Mouse (Mus musculus) hindbrain, embryonic 12.5 days (tissue): Measurements from ENCODE around the gene Tas2r135. TPM values are rescaled to one million over a fixed set of nuclear protein-coding genes. Genes with fewer than 3 reads are reported as not detected.
A peak's percentile ranks its signal among the peaks of the same experiment; 100 is the strongest.

Experiments
- ATAC-seq: fragments of 200-750 bp; cut with Nextera tagmentation; 2 replicates; pipeline ENCODE4 v1.8.0; 2017; ENCODE audit warnings: moderate TSS enrichment; ENCODE audit not compliant: low FRiP score
- H3K27ac ChIP-seq: fragments of 300-500 bp; sonication (generic); 2 replicates; pipeline ENCODE4 v1.5.1; 2016; ENCODE audit warnings: mild to moderate bottlenecking
- H3K27me3 ChIP-seq: fragments of 300-500 bp; sonication (generic); 2 replicates; pipeline ENCODE4 v1.6.1; 2016; ENCODE audit warnings: mild to moderate bottlenecking
- H3K36me3 ChIP-seq: fragments of 300-500 bp; sonication (generic); 2 replicates; pipeline ENCODE4 v1.6.1; 2016; ENCODE audit warnings: mild to moderate bottlenecking
- H3K4me1 ChIP-seq: fragments of 300-500 bp; sonication (generic); 2 replicates; pipeline ENCODE4 v1.6.1; 2016
- H3K4me2 ChIP-seq: fragments of 300-500 bp; sonication (generic); replicated peaks from 2 replicates; pipeline ENCODE4 v1.6.1; 2016; ENCODE audit warnings: mild to moderate bottlenecking
- H3K4me3 ChIP-seq: fragments of 300-500 bp; sonication (generic); 2 replicates; pipeline ENCODE4 v1.5.1; 2016; ENCODE audit warnings: mild to moderate bottlenecking
- H3K9ac ChIP-seq: fragments of 300-500 bp; sonication (generic); 2 replicates; pipeline ENCODE4 v1.6.1; 2016; ENCODE audit warnings: mild to moderate bottlenecking, moderate library complexity
- H3K9me3 ChIP-seq: fragments of 300-500 bp; sonication (generic); replicated peaks from 2 replicates; pipeline ENCODE4 v1.6.1; 2016; ENCODE audit warnings: mild to moderate bottlenecking
- WGBS: fragments of 180-500 bp; shearing (Covaris S2); methylation state at CpG from one replicate; pipeline ENCODE4 v1.1.7; 2016; 5-methylcytosine and 5-hydroxymethylcytosine counted together
- polyA plus RNA-seq: library from polyadenylated mRNA; unstranded; fragments of >200 nt; fragmentation: Nextera tagmentation; extraction: Ambion mirVana; gene quantifications from 2 replicates; pipeline ENCODE4 v1.2.1, GENCODE M21; 2016

The Tas2r135 gene
- polyA plus RNA-seq, 1 experiment from 2014 or later = not detected

GRCm38 (mm10) chr6:42364607-42365006 lies 40.6 kb upstream of the Tas2r135 start:
- WGBS = 88% methylated on average over 15 of the region's 15 CpGs
- ATAC-seq = no peak
- Histone ChIP-seq H3K9ac (no peak overlapping the region), H3K4me3 (no peak overlapping the region), H3K9me3 (no peaks in the 10 kb centered on the region), H3K4me2 (no peak overlapping the region), H3K36me3 (peaks cover 9% of the 10 kb centered on the region; the same call in 1 of the 2 replicates), H3K27me3 (no peaks in the 10 kb centered on the region), H3K4me1 (no peaks in the 10 kb centered on the region), H3K27ac (no peak overlapping the region)

- ATAC-seq = no peak
- no peaks in the 10 kb centered on the region for H3K4me1 ChIP-seq
- H3K27ac ChIP-seq = no peak overlapping the region
- H3K27me3 ChIP-seq = no peaks in the 10 kb centered on the region
- no peak overlapping the region for H3K9ac ChIP-seq
- H3K4me2 ChIP-seq = no peak overlapping the region
- 0 out of 2 replicates have a peak, but pooled peaks cover 6% of the 10 kb centered on the region for H3K36me3 ChIP-seq
- WGBS = 89% methylated on average over 6 of the region's 6 CpGs
- H3K4me3 ChIP-seq = no peak overlapping the region
- H3K9me3 ChIP-seq = no peaks in the 10 kb centered on the region
Measured at GRCm38 (mm10) chr6:42365215-42365614, 40.0 kb upstream of the Tas2r135 start.

DNA sequence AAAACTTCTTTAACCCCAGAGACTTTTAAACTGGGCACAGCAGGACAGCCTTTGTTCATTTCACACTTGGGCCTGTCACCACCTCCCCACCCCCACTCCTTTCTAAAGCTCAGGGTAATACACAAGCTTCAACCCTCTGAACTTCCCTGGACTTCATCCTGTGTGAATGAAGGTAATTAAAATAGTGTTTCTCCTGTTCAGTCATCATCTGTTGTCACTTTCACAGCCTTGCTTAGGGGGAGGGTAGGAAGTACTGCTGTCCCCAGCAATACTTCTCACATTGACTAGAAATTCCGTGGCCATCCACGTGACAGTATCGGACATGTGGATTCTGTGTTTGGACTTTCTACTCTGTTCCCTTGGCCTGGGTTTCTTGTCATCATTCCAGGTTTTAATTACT lies 35.4 kb upstream of the Tas2r135 start:
- 5% methylated on average over 3 of the region's 3 CpGs for WGBS
- Histone ChIP-seq H3K9ac (no peak overlapping the region), H3K4me2 (no peak overlapping the region), H3K4me3 (no peak overlapping the region), H3K4me1 (peaks cover 11% of the 10 kb centered on the region), H3K27me3 (peaks cover 18% of the 10 kb centered on the region), H3K9me3 (no peaks in the 10 kb centered on the region), H3K36me3 (no peaks in the 10 kb centered on the region), H3K27ac (no peak overlapping the region)
- ATAC-seq = no peak

DNA sequence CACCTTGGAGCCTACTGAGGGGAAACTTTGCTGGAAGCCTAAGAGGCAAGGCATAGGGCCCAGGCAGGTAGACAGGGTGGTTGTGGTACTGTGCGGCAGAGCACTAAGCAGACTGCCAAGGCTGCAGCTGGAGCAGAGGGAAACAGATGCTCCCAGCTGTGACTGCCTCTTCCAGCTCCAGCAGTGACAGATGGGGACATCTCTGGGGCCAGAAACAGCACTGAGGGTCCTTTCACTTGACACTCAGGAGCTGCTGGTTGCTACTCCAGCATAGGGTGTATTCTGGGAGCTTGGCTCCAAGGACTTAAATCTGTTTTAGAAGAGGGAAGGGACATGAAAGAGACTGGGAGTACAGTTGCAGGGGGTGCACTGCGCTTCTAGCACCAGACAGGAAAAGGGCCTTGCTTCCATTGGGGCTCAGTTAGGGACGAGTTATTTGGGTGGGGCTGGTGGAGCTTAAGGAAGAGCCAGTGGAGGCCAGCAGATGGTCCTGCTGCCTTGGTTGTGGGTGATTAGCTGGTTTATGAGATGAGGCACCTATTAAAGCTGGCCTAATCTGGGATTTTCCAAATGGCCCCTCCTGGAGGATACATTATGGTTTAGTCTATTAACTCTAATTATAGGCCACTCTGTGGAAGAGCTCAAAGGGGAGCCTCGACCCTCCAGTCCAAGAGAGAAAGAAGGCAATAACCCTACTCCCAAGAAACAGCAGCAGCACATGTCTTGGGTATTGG lies 34.4 kb upstream of the Tas2r135 start:
- no peak overlapping the region for H3K27ac ChIP-seq
- no peak for ATAC-seq
- 48% methylated on average over 4 of the region's 4 CpGs for WGBS

DNA sequence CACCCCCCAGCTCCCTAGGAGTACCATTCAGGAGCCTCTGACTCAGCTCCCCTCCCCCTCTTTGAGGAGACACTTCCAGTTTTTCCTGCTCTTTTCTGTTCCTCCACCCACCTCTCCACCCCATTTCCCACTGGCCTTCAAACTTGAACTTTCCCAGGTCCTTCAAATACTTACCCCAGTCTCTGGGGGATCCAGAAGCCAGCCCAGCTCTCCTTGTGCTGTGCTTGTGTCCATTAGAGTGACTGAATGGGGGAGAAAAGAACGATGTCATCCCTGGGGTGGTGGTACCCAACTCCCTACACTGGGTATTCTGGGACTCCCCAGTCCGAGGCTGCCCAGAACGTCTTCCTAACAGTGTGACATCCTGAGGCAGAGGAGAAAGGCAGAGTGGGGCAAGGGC lies 33.2 kb upstream of the Tas2r135 start:
- no peaks in the 10 kb centered on the region for H3K9me3 ChIP-seq
- peak; percentile 32 for ATAC-seq

More for the DNA sequence above, 34.4 kb upstream of the Tas2r135 start:
- Histone ChIP-seq H3K9me3 (no peaks in the 10 kb centered on the region), H3K36me3 (no peaks in the 10 kb centered on the region), H3K4me2 (no peak overlapping the region), H3K9ac (no peak overlapping the region), H3K4me3 (no peak overlapping the region), H3K4me1 (peaks cover 11% of the 10 kb centered on the region), H3K27me3 (peaks cover 18% of the 10 kb centered on the region)

GRCm38 (mm10) chr6:42372421-42372815 lies 32.8 kb upstream of the Tas2r135 start:
- H3K36me3 ChIP-seq = no peaks in the 10 kb centered on the region
- peaks cover 18% of the 10 kb centered on the region for H3K27me3 ChIP-seq
- WGBS = 15% methylated on average over 9 of the region's 9 CpGs
- no peak overlapping the region for H3K27ac ChIP-seq
- peak overlapping the region; percentile 51; the same call in 1 of the 2 replicates for H3K4me3 ChIP-seq
- peak overlapping the region; percentile 97 for H3K4me2 ChIP-seq
- H3K4me1 ChIP-seq = peaks cover 11% of the 10 kb centered on the region
- no peaks in the 10 kb centered on the region for H3K9me3 ChIP-seq
- no peak overlapping the region for H3K9ac ChIP-seq
- peak; percentile 41 for ATAC-seq

More for the DNA sequence above, 33.2 kb upstream of the Tas2r135 start:
- WGBS = 10% methylated on average over 3 of the region's 3 CpGs
- Histone ChIP-seq H3K9ac (no peak overlapping the region), H3K4me2 (peak overlapping the region; percentile 97), H3K4me3 (no peak overlapping the region), H3K27me3 (peaks cover 18% of the 10 kb centered on the region), H3K27ac (no peak overlapping the region), H3K36me3 (no peaks in the 10 kb centered on the region), H3K4me1 (peaks cover 11% of the 10 kb centered on the region)

DNA sequence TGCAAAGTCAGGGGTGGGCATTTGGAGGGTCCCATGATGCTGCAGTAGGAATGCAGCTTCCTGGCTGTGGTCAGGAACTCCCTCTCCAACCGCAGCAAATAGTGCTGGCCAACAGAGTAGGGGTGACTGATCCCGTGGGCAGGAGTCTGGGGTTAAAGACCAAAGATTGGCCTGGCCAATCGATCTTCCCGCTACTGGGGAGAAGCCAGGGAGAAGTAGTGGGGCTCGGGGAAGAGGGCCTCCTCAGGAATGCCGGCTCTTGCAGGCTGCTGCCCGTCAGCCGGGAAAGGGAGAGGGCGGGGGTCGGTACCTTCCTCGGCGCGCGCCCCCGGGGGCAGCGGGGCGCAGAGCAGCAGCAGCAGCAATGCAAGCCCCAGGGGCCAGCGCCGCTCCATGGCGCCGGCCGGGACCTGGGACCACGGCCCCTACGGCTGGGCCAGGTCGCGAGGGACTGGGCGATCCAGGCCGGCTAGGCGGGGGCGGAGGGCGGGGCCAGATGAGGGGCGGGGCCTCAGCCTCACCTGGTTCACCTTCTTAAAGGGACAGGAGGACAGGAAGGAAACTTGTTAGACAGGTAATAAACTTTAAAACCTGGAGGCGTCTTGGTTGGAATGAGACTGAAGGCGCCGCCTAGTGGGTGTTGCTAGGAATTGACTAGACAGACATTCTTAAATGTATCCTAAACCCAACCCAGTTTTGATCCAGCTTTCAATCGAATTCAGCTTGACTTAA lies 32.3 kb upstream of the Tas2r135 start, which contains the start of gene Epha1:
Epha1 (minus strand) TSS at position 453 of the 732 bp plus-strand sequence.
- WGBS = under 1% methylated on average over 32 of the region's 36 CpGs
- no peak within 1 kb of the TSS for H3K27ac ChIP-seq
- peak within 1 kb of the TSS; percentile 51 for H3K4me3 ChIP-seq
- peaks cover 11% of the 10 kb centered on the region for H3K4me1 ChIP-seq
- H3K9ac ChIP-seq = peak within 1 kb of the TSS; percentile 53; the same call in 1 of the 2 replicates
- peak; percentile 74 for ATAC-seq
- H3K4me2 ChIP-seq = peak within 1 kb of the TSS; percentile 97
- H3K36me3 ChIP-seq = no peaks in the 10 kb centered on the region
- H3K27me3 ChIP-seq = peaks cover 18% of the 10 kb centered on the region
- no peaks in the 10 kb centered on the region for H3K9me3 ChIP-seq

- Histone ChIP-seq H3K4me1 (peaks cover 11% of the 10 kb centered on the region), H3K9me3 (no peaks in the 10 kb centered on the region), H3K4me2 (peak overlapping the region; percentile 97), H3K27ac (no peak overlapping the region), H3K27me3 (peaks cover 18% of the 10 kb centered on the region), H3K36me3 (no peaks in the 10 kb centered on the region), H3K4me3 (peak overlapping the region; percentile 51), H3K9ac (no peak overlapping the region)
- ATAC-seq = peak; percentile 4; the same call in 1 of the 2 replicates
- WGBS = 49% methylated on average over 6 of the region's 7 CpGs
Measured at GRCm38 (mm10) chr6:42373669-42374430, 31.4 kb upstream of the Tas2r135 start.

DNA sequence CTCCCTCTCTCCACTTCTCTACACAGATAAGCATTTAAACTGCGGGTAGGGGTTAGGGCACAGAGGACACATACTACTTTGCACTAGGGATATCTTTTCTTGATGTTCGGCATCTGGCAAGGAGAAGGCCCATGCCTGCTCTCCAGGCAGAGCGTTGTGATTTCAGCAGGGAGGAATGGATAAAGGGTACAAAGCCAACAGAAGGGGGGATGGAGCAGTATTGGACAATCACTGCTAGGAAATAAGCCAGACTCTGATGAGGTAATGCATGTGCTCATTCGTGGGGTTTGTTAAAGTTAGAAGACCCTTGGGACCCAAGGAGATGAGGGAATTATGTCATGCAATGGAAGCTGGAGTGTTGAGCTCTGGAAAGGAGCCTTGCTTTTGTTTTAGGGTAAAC lies 30.5 kb upstream of the Tas2r135 start:
- no peaks in the 10 kb centered on the region for H3K36me3 ChIP-seq
- no peak overlapping the region for H3K4me2 ChIP-seq
- WGBS = 74% methylated on average over 4 of the region's 4 CpGs
- H3K9me3 ChIP-seq = no peaks in the 10 kb centered on the region
- peaks cover 18% of the 10 kb centered on the region for H3K27me3 ChIP-seq
- ATAC-seq = no peak
- no peak overlapping the region for H3K9ac ChIP-seq
- no peak overlapping the region for H3K27ac ChIP-seq
- H3K4me1 ChIP-seq = peaks cover 11% of the 10 kb centered on the region
- H3K4me3 ChIP-seq = no peak overlapping the region

GRCm38 (mm10) chr6:42375131-42375530 lies 30.1 kb upstream of the Tas2r135 start:
- H3K4me1 ChIP-seq = peaks cover 11% of the 10 kb centered on the region
- no peak overlapping the region for H3K27ac ChIP-seq
- no peak overlapping the region for H3K4me2 ChIP-seq
- no peak for ATAC-seq
- no peaks in the 10 kb centered on the region for H3K9me3 ChIP-seq
- H3K27me3 ChIP-seq = peaks cover 18% of the 10 kb centered on the region
- no peak overlapping the region for H3K4me3 ChIP-seq
- H3K9ac ChIP-seq = no peak overlapping the region
- H3K36me3 ChIP-seq = no peaks in the 10 kb centered on the region
- WGBS = 74% methylated on average over 2 of the region's 2 CpGs

- peaks cover 18% of the 10 kb centered on the region for H3K27me3 ChIP-seq
- H3K9me3 ChIP-seq = no peaks in the 10 kb centered on the region
- no peak for ATAC-seq
- H3K4me1 ChIP-seq = peaks cover 11% of the 10 kb centered on the region
- WGBS = 49% methylated on average over 4 of the region's 4 CpGs
- H3K4me2 ChIP-seq = no peak overlapping the region
- H3K4me3 ChIP-seq = no peak overlapping the region
- no peak overlapping the region for H3K27ac ChIP-seq
- no peak overlapping the region for H3K9ac ChIP-seq
- no peaks in the 10 kb centered on the region for H3K36me3 ChIP-seq
Measured at GRCm38 (mm10) chr6:42376016-42376415, 29.2 kb upstream of the Tas2r135 start.

GRCm38 (mm10) chr6:42376504-42377019 lies 28.7 kb upstream of the Tas2r135 start:
- no peak for ATAC-seq
- 86% methylated on average over 6 of the region's 6 CpGs for WGBS
- Histone ChIP-seq H3K27me3 (peaks cover 16% of the 10 kb centered on the region), H3K27ac (no peak overlapping the region), H3K4me3 (no peak overlapping the region), H3K9ac (no peak overlapping the region), H3K4me2 (no peak overlapping the region), H3K36me3 (no peaks in the 10 kb centered on the region), H3K9me3 (no peaks in the 10 kb centered on the region), H3K4me1 (peaks cover 11% of the 10 kb centered on the region)
